9 mouse cellular contexts compared by ENCODE assay signal in the genomic region with DNA sequence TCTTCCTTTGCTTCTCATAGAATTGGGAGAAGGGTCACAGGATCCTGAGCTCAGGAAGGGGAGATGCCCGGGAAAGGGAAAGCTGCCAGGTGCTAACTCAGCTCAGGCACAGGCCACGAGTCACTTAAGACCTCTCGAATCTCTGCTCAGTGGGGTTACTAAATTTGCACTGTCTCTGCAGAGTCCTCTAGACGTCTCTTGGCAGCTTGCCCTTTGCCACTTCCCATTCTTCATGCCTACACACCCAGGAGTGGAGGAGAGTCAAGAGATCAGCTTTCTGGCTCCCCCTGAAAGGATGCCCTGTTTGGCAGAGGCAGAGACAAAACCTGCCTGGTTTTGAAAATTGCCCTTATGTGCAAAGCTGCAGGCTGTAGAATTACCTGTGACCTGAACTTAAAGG. TPM values are rescaled to one million over a fixed set of nuclear protein-coding genes. Genes with fewer than 3 reads are reported as not detected.
DNase-seq lines count a peak whose midpoint lies in the region; ATAC-seq and TF ChIP-seq lines count a peak whose summit lies in the region.
"Had no signal": no experiment of that assay in that cellular context is flagged by ENCODE, and none has a peak within 500 bp of the region (broad histone marks: within the 10 kb centered on the region; RNA-seq: fewer than 3 reads in every experiment).

No protein-coding gene starts in this region.

- no peaks in the 10 kb centered on the region for H3K4me1 ChIP-seq in cerebellum, adult 2 months (ENCODE audit: control insufficient read depth, insufficient read depth, low read length)

- TF ChIP-seq CTCF in cerebellum, adult 2 months (IDR thresholded peaks at IDR 0.05; ENCODE audit: borderline replicate concordance, insufficient read depth, low read depth, low read length): no peak

- ATAC-seq in megakaryocyte, adult 5-6 weeks (ENCODE audit: poor library complexity, severe bottlenecking): peak; percentile 84

- WGBS in cerebellum, adult 2 months: 11% methylated on average over 4 of the region's 4 CpGs

- no peak overlapping the region for H3K27ac ChIP-seq in cerebellum, adult 2 months (ENCODE audit: insufficient read depth, low read length)
- H3K27ac ChIP-seq: kidney, postnatal 0 days had no signal

- H3K27me3 ChIP-seq in cerebellum, adult 2 months (ENCODE audit: control insufficient read depth, insufficient read depth, low read length): no peaks in the 10 kb centered on the region

- no peak for TF ChIP-seq POLR2A in cerebellum, adult 2 months (IDR thresholded peaks at IDR 0.05; ENCODE audit: borderline replicate concordance, insufficient read depth, low read length)

- no peak overlapping the region for H3K4me3 ChIP-seq in cerebellum, adult 2 months (replicated peaks; ENCODE audit: insufficient read depth, low read depth, low read length)

- DNase-seq in spleen, adult 18-20 months: peak; percentile 11 to 37
- no peak for DNase-seq in spleen, adult 12 weeks (ENCODE audit: low spot score)
- peak; percentile 35 to 44 for DNase-seq in frontal cortex, postnatal 10 days (ENCODE audit: low spot score in 2 of 2)
- DNase-seq in kidney, postnatal 10 days: peak; percentile 73
- no peak for DNase-seq in thymus, adult 18-20 months
- no peak for DNase-seq in cerebellum, adult 2 months
- DNase-seq in embryo, embryonic 9.5 days (ENCODE audit: extremely low spot score): no peak

RNA-seq across cellular contexts. Expression of a gene that starts 17.4 kb away (rescaled TPM):
- total RNA-seq in megakaryocyte, adult 5-6 weeks (2015): 40.4 and 43.9 TPM in 2 replicates
- 40.7 and 48.4 TPM in 2 replicates for total RNA-seq in megakaryocyte, adult 5-6 weeks (2017)
- polyA plus RNA-seq in cerebellum, adult 2 months (2012; rRNA removed): 27.8 and 27.9 TPM in 2 replicates

Comparison
In these comparisons a context has a peak if more than half of its experiments do, and no peak if none do; other contexts are left out.
1. DNase-seq: peak in spleen, adult 18-20 months (2 of 2), frontal cortex, postnatal 10 days (2 of 2) and kidney, postnatal 10 days (single experiment); none in spleen, adult 12 weeks (single experiment), thymus, adult 18-20 months (0 of 2), cerebellum, adult 2 months (0 of 2) and embryo, embryonic 9.5 days (single experiment).